Mouse (Mus musculus) hematopoietic stem cell, adult 5-6 weeks (primary cell): ENCODE data around the gene Slco4c1. TPM values are rescaled to one million over a fixed set of nuclear protein-coding genes. Genes with fewer than 3 reads are reported as not detected.

Experiments used
- ATAC-seq, 2 experiments: fragments of 125-278 bp in 1 of 2; replicated peaks in 1 of 2; 2 replicates each; pipeline ENCODE4 v1.8.0; 2016 to 2017; ENCODE audit warnings: inconsistent platforms in 2 of 2, mild to moderate bottlenecking in 2 of 2, moderate number of reproducible peaks in 2 of 2, low read depth in 1 of 2, moderate TSS enrichment in 1 of 2; ENCODE audit not compliant: low FRiP score in 2 of 2, poor library complexity in 2 of 2, severe bottlenecking in 2 of 2, insufficient read depth in 1 of 2, low TSS enrichment in 1 of 2
- total RNA-seq: library from RNA; stranded (forward); fragments of 172-1452, 232-1000 nt; gene quantifications from 2 replicates; pipeline ENCODE4 v1.2.3, GENCODE M21; 2017

The Slco4c1 gene
- total RNA-seq, 1 experiment from 2014 or later = 0.79 TPM

DNA sequence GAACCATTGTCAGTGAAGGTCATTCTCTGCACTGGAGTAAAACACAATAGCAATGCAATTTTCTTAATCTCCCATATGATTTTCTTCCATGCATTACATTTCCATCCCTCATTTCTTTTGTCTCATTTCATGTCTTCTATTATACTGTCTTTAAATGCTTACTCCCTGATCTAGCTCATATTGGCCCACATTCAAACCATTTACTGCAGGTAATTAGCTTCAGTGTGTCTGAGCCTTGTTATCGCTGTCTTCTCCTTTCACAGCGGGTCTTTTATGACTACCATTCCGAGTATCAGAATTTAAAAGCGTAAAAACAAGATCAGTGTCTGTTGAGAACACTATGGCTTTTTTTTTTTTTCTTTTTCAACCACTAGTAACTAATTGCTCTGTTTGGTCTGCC, 77.3 kb downstream of the Slco4c1 start:
- ATAC-seq = no peak

DNA sequence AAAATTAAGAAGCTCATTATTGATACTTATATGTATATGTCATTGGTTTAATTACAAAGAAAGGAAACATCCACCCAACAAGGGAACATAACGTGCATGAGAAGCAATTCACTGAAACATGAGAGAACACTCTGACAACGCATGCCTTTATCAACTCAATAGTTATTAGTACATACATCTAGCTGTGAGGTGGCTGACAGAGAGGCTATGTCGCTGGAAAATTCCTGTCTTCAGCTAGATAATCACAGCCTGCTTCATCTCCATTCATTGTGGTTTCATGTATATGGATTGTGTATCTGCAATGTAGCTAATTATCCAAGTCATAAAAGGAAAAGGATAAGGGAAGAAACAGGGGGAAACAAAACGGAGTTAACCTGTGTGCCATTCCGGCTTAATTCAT, 77.7 kb downstream of the Slco4c1 start:
- ATAC-seq = no peak

DNA sequence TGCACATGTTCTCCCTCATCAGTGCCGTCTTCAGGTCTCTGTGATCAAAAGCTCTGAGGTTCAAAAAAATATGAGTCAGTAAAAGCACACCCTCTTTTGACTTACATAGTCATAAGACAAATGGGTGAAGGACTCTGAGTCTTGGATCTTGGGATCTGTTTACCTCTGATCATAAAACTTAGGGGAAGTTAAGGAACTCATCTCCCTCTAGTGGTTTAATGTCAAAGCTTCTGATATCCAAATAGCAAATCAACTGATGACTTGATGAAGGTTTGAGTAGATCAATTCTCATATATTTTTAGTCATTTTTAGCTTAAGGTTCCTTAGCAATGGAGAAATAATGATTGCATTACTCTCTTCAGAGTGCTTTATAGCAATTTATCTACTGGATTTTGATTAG, 82.7 kb downstream of the Slco4c1 start:
- no peak for ATAC-seq

DNA sequence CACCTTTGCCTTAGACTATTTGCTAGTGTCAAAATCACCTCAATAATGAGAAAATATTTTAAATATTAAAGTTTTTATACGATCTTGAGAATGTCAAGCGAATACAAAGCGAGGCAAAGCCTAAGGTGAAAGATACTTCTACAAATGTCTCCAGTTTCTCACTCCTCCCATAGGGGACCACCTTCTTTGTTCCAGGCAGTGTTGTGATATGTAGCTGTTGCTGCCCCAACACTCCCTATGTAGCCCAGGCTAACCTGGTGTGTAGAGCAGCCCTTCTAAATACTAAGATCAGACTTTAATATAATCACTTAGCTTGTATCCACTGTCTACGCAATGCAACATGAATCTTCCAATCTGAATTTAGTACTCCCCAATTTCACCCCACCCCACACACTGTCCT, 97.8 kb downstream of the Slco4c1 start:
- no peak for ATAC-seq

DNA sequence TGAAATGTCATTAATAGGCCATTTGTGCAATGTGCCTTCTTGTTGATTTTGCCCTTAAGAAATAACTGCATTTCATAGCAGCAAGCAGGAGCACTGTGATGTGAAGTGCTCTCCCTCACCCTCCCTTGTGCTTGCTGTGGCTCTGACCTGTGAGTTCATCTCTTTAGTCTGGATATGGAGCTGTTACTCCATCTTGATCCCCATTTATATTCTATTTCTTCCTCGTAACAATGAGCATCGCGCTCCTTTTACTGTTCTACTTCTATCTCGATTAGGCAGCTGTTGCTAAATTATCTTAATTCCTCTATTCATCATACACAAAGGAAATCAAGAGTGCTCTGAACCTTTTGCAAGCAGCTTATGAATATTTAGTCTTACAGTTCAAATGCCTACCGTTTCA, 98.3 kb downstream of the Slco4c1 start:
- no peak for ATAC-seq

DNA sequence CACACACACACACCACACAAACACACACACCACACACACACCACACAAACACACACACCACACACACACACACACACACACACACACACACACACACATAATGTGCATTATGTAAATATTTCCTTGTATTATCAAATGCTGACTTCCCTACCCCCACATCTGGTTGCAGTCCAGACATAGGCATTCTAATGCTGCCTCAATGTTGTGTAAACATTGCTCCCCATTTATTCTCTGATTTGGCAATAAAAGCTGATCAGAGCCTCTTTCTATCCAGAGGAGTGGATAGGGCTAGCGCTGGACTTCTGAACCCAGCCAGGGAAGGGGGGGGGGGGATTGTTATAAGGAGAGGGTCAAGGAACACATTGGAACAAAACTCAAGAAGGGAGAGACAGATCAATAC, 101.7 kb downstream of the Slco4c1 start:
- ATAC-seq = no peak

DNA sequence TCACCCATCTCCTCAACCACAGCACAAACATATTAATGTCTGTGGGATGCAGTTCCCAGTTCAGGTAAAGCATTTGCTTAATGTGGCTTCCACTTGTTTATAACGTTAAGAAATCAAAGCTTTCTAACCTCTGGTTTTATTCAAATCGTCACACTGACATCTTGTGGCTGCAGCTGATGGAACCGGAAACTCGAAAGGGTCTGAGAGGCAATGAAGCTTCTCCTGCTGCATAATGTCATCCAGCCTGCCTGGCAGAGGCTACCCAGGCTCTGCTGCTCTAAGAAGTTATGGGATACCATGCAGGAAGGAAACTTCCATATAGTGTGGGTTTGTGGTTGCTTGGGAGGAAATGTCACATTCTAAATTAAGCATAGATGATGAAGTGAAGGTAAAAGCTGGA, 103.7 kb downstream of the Slco4c1 start:
- peak; percentile 81 to 84 for ATAC-seq

DNA sequence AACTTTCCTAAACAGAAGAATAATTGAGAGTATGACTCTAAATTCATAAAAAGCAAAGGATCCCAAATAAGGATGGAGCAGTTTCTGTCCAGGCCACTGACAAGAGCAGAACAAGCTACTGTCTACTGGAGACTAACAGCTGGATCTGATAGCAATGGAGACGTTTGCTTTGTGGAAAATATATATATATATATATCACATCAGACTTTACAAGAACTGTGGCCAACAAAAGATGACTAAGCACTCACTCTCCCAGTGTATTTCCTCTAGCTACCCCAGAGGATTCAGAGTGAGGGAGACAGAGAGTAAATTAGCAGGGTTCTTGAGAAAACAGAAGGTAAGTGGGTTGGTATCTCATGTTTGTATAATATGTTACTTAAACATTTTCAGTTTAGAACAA, 105.4 kb downstream of the Slco4c1 start:
- ATAC-seq = peak in 1 of 2 experiments; percentile 32; a peak in 1 of 4 replicates
